Mouse (Mus musculus): ENCODE results near the gene App.

App gene

GRCm38 (mm10) chr16:85118916-85119315, 54.6 kb downstream of the App start:
- no peak for DNase-seq

DNA sequence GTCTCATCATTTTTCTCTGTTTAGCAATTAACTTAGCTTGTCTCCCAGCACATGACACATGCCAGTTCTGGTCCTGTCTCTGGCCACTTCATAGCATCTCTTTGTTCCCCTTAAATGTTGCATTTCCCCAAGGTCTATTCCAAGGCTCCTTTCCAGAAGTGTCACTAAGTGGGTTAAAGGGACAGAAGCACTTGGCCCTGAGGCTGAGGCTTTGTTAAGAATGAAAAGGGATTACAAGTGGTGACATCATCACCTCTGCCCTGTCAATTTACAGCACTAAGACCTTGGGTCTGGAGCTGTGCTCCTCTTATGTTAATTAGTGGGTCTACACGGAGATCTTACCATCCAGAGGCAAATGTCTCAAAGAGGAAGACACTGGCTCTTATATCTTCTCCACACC, 56.0 kb downstream of the App start:
- DNase-seq, result no peak

DNA sequence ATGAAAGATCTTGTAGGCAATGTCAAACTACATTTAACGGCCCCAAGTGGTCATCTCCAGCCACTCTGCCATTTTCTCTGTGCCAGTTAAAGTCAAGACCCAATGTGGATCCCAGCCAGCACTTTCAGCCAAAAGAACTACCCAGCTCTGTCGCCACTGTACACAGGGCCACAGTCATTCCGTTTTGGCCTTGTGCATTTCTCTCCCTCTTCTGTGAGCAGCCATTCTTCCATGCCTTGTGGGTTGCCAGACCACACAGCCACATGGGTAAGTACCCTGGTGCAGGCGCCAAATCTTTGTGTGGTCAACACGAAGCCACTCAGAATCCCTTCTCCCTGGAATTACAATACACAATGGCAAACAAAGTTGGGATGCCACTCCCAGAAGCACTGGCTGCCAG, 57.7 kb downstream of the App start:
- DNase-seq, result no peak

GRCm38 (mm10) chr16:85114742-85115141, 58.8 kb downstream of the App start:
- DNase-seq, result no peak

- no peak for DNase-seq
Measured at GRCm38 (mm10) chr16:85113941-85114340, 59.6 kb downstream of the App start.

- DNase-seq, result no peak
Measured at GRCm38 (mm10) chr16:85112254-85112653, 61.3 kb downstream of the App start.

- DNase-seq, result no peak
Measured at GRCm38 (mm10) chr16:85110428-85110827, 63.1 kb downstream of the App start.

GRCm38 (mm10) chr16:85108486-85108885, 65.1 kb downstream of the App start:
- no peak for DNase-seq

- DNase-seq, result no peak
Measured at GRCm38 (mm10) chr16:85106644-85107323, 66.8 kb downstream of the App start.

DNA sequence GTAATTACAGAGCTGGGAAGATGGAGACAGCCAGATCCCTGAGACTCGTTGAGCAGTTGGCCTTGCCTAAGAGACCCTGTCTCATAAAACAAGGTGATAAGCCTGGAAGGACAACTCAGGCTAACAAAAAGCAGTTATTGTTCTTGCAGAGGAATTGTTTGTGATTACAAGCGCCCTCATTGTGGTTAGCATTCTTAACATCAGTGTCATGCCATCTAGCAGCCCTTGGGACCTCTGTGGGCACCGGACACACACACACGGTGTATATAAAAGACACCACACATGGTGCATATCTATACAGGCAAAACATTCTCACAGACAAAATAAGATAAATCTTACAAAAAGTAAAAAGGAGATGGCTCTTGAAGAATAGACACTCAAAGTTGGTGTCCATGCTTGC, 68.0 kb downstream of the App start:
- no peak for DNase-seq

GRCm38 (mm10) chr16:85103116-85103787, 70.3 kb downstream of the App start:
- DNase-seq, result no peak

DNA sequence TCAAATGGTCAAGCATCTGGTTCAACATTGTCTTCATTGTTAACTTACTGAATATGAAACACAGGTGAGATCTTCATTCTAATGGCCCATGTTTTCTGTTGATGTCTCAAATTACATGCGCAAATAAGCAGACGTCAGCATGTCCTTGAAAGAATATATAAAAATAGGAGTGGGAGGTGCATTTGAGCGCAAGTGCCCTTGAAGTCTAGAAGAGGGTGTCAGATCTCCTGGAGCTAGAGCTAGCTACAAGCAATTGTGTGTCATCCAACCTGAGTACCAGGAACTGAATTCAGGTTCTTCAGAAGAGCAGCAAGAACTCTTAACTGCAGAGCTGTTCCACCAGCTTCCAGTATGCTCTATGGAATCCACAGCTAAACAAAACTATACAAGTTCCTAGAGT, 72.0 kb downstream of the App start:
- no peak for DNase-seq

DNA sequence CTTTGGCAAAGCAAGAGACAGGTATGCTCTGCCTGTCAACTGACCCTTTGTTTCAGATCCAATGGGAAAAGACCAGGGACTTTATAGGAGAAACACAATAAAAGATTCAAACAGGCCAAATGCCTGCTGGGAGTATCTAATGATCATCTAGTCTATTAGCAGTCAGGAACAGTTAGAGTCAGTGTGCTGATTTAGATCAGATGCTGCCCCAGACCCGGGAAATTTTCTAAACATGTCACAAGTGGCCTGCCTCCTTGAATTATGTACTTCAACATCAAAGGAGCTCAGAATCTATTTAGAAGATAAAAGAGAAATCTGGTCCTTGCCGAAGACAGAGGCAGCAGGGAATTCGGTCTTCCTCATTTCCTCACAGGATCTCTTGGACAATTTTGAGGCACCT, 72.8 kb downstream of the App start:
- DNase-seq, result no peak

DNA sequence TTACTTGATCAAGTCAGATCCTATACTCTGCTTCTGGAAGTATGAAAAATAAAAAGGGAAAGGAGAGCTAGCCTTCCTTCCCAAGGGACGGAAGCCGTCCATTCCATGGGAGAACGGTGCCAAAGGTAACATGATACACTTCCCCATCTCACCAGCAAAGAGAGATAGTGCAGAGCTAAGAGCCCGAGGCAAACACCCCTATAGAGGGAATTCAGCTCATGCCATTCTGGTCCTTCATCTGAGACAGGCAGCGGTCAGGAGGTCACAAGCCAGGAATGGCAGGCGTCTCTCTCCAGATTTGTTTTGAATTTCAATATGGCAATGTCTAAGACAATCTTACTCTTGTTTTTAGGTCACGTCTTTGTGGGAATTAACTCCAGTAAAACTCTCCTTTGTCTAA, 74.1 kb downstream of the App start:
- no peak for DNase-seq

- DNase-seq, result no peak
Measured at GRCm38 (mm10) chr16:85099044-85099443, 74.5 kb downstream of the App start.

GRCm38 (mm10) chr16:85096396-85096795, 77.2 kb downstream of the App start:
- DNase-seq, result no peak

DNA sequence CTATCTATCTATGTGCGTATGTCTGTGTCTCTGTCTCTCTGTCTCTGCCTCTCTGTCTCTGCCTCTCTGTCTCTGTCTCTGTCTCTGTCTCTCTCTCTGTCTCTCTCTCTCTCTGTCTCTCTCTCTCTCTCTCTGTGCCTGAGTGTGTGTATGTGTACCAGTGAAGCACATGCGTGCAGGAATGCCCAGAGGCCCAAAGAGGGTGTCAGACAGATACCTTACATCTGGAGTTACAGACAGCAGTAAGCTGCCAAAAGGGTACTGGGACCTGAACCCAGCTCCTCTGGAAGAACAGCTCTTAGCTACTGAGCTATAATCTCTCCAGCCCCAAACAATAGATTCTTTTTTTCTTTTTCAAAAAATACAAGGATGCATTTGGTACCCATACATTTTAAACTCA, 77.6 kb downstream of the App start:
- no peak for DNase-seq

GRCm38 (mm10) chr16:85092644-85093091, 80.9 kb downstream of the App start:
- no peak for DNase-seq

DNA sequence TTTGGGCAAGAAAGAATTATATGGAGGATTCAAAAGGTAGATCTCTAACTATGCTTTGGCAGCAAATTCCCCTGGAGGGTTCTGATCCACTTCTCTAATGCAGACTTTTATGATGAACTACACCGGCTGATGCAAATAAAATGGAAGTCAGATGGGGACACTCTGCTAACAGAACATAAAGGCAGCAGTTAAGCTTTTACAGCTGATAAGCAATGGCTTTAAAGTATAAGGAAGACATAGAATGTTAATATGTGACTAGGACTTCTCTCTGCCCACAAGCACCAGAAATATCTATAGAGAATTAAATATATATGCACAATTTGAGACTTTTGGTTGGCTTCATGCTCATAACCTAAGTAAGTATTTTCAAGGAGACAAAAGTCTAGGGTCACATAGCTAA, 81.4 kb downstream of the App start:
- no peak for DNase-seq

GRCm38 (mm10) chr16:85090992-85091391, 82.6 kb downstream of the App start:
- DNase-seq, result no peak

GRCm38 (mm10) chr16:85088126-85088525, 85.4 kb downstream of the App start:
- no peak for DNase-seq

GRCm38 (mm10) chr16:85086303-85086702, 87.3 kb downstream of the App start:
- DNase-seq, result no peak

GRCm38 (mm10) chr16:85085902-85086301, 87.7 kb downstream of the App start:
- DNase-seq, result no peak

DNA sequence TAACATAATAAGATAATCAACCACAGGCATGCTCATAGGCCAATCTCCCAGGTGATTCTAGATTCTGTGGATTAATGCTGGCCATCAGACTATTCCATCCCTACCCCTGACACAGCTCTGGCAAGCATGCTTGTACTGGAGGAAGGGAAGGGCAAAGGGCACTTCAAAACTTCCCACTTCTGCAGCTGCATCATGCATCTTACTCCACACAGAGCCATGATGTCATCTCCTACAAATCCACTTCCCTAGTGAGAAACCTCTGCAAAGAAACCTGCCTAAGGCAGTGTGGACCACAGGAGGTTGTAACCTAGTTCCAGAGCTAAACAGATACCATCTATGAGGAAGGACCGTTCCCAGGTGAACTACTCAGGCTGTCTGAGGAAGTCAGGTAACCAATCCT, 89.4 kb downstream of the App start:
- no peak for DNase-seq

DNA sequence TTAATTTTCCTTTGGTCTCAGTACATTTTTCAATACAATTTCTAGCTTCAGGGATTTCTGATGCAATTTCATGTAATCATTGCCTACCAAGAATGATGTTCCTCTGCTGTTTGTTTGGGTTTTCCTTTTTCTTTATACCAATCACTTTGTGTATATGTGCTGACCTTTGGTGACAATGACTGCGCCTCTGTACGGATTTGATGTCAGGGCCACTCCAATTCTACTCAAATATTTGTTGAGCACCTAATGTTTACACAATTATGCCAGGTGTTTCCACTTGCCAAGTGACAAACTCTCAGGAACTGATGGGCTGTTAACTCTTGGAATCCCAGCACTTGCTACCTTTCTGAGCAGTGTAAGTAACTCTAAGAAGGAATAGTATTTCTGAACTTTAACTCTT, 98.2 kb downstream of the App start:
- no peak for DNase-seq

Measured in liver (tissue).